In genomic region chr2:104855732-104856131, GRCm38 (mm10) we compare ENCODE assay signal across 28 mouse cellular contexts. TPM values are rescaled to one million over a fixed set of nuclear protein-coding genes. Genes with fewer than 3 reads are reported as not detected.
DNase-seq lines count a peak whose midpoint lies in the region; ATAC-seq and TF ChIP-seq lines count a peak whose summit lies in the region.
"Had no signal": no experiment of that assay in that cellular context is flagged by ENCODE, and none has a peak within 500 bp of the region (broad histone marks: within the 10 kb centered on the region; RNA-seq: fewer than 3 reads in every experiment).

No protein-coding gene starts in this region.

- peak; percentile 34 for DNase-seq in embryonic facial prominence, embryonic 14.5 days (ENCODE audit: low spot score)
- DNase-seq in embryonic facial prominence, embryonic 10.5 days (ENCODE audit: low spot score), result no peak
- peak; percentile 76 for DNase-seq in 3T3-L1 (ENCODE audit: low read depth, low spot score)
- no peak for DNase-seq in ES-E14 (ENCODE audit: low read depth, low spot score)
- no peak for DNase-seq in urinary bladder, postnatal 36 days (ENCODE audit: low spot score in 2 of 2)
- no peak for DNase-seq in thymus, adult 2 months
- DNase-seq: cerebellum, adult 9-11 months; gastrocnemius, postnatal 14 days; heart, postnatal 4 days; kidney, adult 18-20 months; kidney, postnatal 25 days; layer of hippocampus, adult 9-11 months; lung, adult 18-20 months; lung, postnatal 14 days; thymus, postnatal 25 days had no signal

- no peaks in the 10 kb centered on the region for H3K36me3 ChIP-seq in embryonic facial prominence, embryonic 14.5 days (ENCODE audit: control insufficient read depth, insufficient read depth, low read length)
- no peaks in the 10 kb centered on the region for H3K36me3 ChIP-seq in embryonic facial prominence, embryonic 10.5 days (replicated peaks)
- H3K36me3 ChIP-seq in ES-E14 (ENCODE audit: control insufficient read depth, insufficient read depth, low read length, poor library complexity, severe bottlenecking) (no peaks in the 10 kb centered on the region), myocyte (ENCODE audit: control insufficient read depth, insufficient read depth) (no peaks in the 10 kb centered on the region)
- no peaks in the 10 kb centered on the region for H3K36me3 ChIP-seq in thymus, adult 2 months (ENCODE audit: control insufficient read depth, insufficient read depth, low read length)
- H3K36me3 ChIP-seq: embryonic facial prominence, embryonic 12.5 days; forebrain, embryonic 15.5 days; heart, embryonic 15.5 days; limb, embryonic 10.5 days; midbrain, embryonic 15.5 days had no signal

- WGBS in embryonic facial prominence, embryonic 14.5 days, result 27% methylated on average over 3 of the region's 3 CpGs
- 36% methylated on average over 3 of the region's 3 CpGs for WGBS in embryonic facial prominence, embryonic 10.5 days
- 82% methylated on average over 3 of the region's 3 CpGs for WGBS in thymus, adult 2 months

- H3K4me1 ChIP-seq in embryonic facial prominence, embryonic 14.5 days (ENCODE audit: control insufficient read depth, insufficient read depth, low read length), result no peaks in the 10 kb centered on the region
- H3K4me1 ChIP-seq in embryonic facial prominence, embryonic 10.5 days, result peaks cover 6% of the 10 kb centered on the region; the same call in 1 of the 2 replicates
- H3K4me1 ChIP-seq in ES-E14 (ENCODE audit: control insufficient read depth in 2 of 2, insufficient read depth in 2 of 2, low read length in 2 of 2, poor library complexity in 1 of 2), result peaks cover 16 to 18% of the 10 kb centered on the region in 2 experiments
- H3K4me1 ChIP-seq in thymus, adult 2 months (replicated peaks; ENCODE audit: control insufficient read depth, insufficient read depth, low read length), result no peaks in the 10 kb centered on the region
- H3K4me1 ChIP-seq: embryonic facial prominence, embryonic 12.5 days; forebrain, embryonic 15.5 days; heart, embryonic 15.5 days; limb, embryonic 10.5 days; midbrain, embryonic 15.5 days had no signal

- in situ Hi-C loops in ES-E14 (cut with MboI; ENCODE audit: low sequenced_read_pairs in 2 of 2, unreplicated experiment in 2 of 2), result no loop called here

- no peak for ATAC-seq in embryonic facial prominence, embryonic 14.5 days (ENCODE audit: low read depth)
- ATAC-seq: activated CD4-positive, CD25-positive, alpha-beta regulatory T cell, adult 4 months; forebrain, embryonic 15.5 days; hindbrain, postnatal 0 days; midbrain, embryonic 15.5 days had no signal

- H3K79me2 ChIP-seq in myocyte (ENCODE audit: control insufficient read depth, insufficient read depth), result no peaks in the 10 kb centered on the region

- no peaks in the 10 kb centered on the region for H3K27me3 ChIP-seq in embryonic facial prominence, embryonic 14.5 days (replicated peaks; ENCODE audit: control insufficient read depth, insufficient read depth, low read length)
- H3K27me3 ChIP-seq in embryonic facial prominence, embryonic 10.5 days (replicated peaks; ENCODE audit: low read depth, poor library complexity, severe bottlenecking), result peaks cover 6% of the 10 kb centered on the region
- H3K27me3 ChIP-seq in myocyte (ENCODE audit: control insufficient read depth, insufficient read depth, insufficient read length), result no peaks in the 10 kb centered on the region
- no peaks in the 10 kb centered on the region for H3K27me3 ChIP-seq in thymus, adult 2 months (ENCODE audit: control insufficient read depth, insufficient read depth, low read length)
- H3K27me3 ChIP-seq: embryonic facial prominence, embryonic 12.5 days had no signal

- no peak overlapping the region for H3K27ac ChIP-seq in embryonic facial prominence, embryonic 14.5 days (replicated peaks; ENCODE audit: low read depth, low read length)
- no peak overlapping the region for H3K27ac ChIP-seq in embryonic facial prominence, embryonic 10.5 days (replicated peaks)
- no peak overlapping the region; the same call in 1 of the 2 replicates for H3K27ac ChIP-seq in ES-E14 (ENCODE audit: insufficient read depth, low read depth, low read length, poor library complexity, severe bottlenecking)
- H3K27ac ChIP-seq in thymus, adult 2 months (ENCODE audit: control insufficient read depth, insufficient read depth, low read length), result no peak overlapping the region
- H3K27ac ChIP-seq: embryonic facial prominence, embryonic 12.5 days; forebrain, embryonic 15.5 days; heart, embryonic 15.5 days; hindbrain, postnatal 0 days; left cerebral cortex, adult 2 months; limb, embryonic 10.5 days; midbrain, embryonic 15.5 days had no signal

- H3K9ac ChIP-seq in embryonic facial prominence, embryonic 14.5 days (ENCODE audit: low read depth, low read length), result no peak overlapping the region
- no peak overlapping the region for H3K9ac ChIP-seq in ES-E14 (ENCODE audit: insufficient read depth, low read depth, low read length, poor library complexity, severe bottlenecking)
- H3K9ac ChIP-seq: embryonic facial prominence, embryonic 12.5 days; forebrain, embryonic 15.5 days; heart, embryonic 15.5 days; midbrain, embryonic 15.5 days had no signal

- H3K9me3 ChIP-seq in embryonic facial prominence, embryonic 14.5 days (ENCODE audit: control insufficient read depth, low read length), result no peaks in the 10 kb centered on the region
- H3K9me3 ChIP-seq in embryonic facial prominence, embryonic 10.5 days, result no peaks in the 10 kb centered on the region
- no peaks in the 10 kb centered on the region for H3K9me3 ChIP-seq in ES-E14 (ENCODE audit: control insufficient read depth, insufficient read depth, low read depth, low read length)
- H3K9me3 ChIP-seq: embryonic facial prominence, embryonic 12.5 days; forebrain, embryonic 15.5 days; heart, embryonic 15.5 days; limb, embryonic 10.5 days; megakaryocyte, embryonic 14.5 days; midbrain, embryonic 15.5 days had no signal

- H3ac ChIP-seq in myocyte (ENCODE audit: control insufficient read depth, insufficient read length), result no peak overlapping the region

- TF ChIP-seq CTCF in thymus, adult 2 months (IDR thresholded peaks at IDR 0.05; ENCODE audit: borderline replicate concordance, control insufficient read depth, extremely low read depth, insufficient read depth, low read length, poor library complexity), result no peak

- no peak for TF ChIP-seq POLR2A in myocyte (IDR thresholded peaks at IDR 0.05; ENCODE audit: insufficient read length, low read depth)
- no peak for TF ChIP-seq POLR2A in thymus, adult 2 months (IDR thresholded peaks at IDR 0.05; ENCODE audit: control insufficient read depth, extremely low read depth, insufficient read depth, low read length, poor library complexity)

- no peak overlapping the region for H3K4me3 ChIP-seq in embryonic facial prominence, embryonic 14.5 days (ENCODE audit: low read depth, low read length)
- H3K4me3 ChIP-seq in embryonic facial prominence, embryonic 10.5 days, result no peak overlapping the region
- no peak overlapping the region for H3K4me3 ChIP-seq in ES-E14 (ENCODE audit: insufficient read depth in 1 of 2, low read depth in 1 of 2, low read length in 2 of 2, poor library complexity in 1 of 2, severe bottlenecking in 1 of 2)
- H3K4me3 ChIP-seq in myocyte, result no peak overlapping the region
- H3K4me3 ChIP-seq in thymus, adult 2 months (ENCODE audit: control insufficient read depth, insufficient read depth, low read length), result no peak overlapping the region
- H3K4me3 ChIP-seq: embryonic facial prominence, embryonic 12.5 days; forebrain, embryonic 15.5 days; heart, embryonic 15.5 days; left cerebral cortex, adult 2 months; limb, embryonic 10.5 days; megakaryocyte, embryonic 14.5 days; midbrain, embryonic 15.5 days had no signal

- H3K4me2 ChIP-seq in embryonic facial prominence, embryonic 14.5 days (ENCODE audit: low read depth, low read length), result no peak overlapping the region
- H3K4me2 ChIP-seq in myocyte (ENCODE audit: low read depth), result peak overlapping the region; percentile 54
- H3K4me2 ChIP-seq: embryonic facial prominence, embryonic 12.5 days; forebrain, embryonic 15.5 days; heart, embryonic 15.5 days; midbrain, embryonic 15.5 days had no signal

TF ChIP-seq in ES-E14, 5 proteins besides CTCF, POLR2A, EP300 and RAD21:
- TF ChIP-seq ZC3H11A (IDR thresholded peaks at IDR 0.05; ENCODE audit: borderline replicate concordance, low read depth, low read length) (no peak), CHD2 (IDR thresholded peaks at IDR 0.05; ENCODE audit: low read depth, low read length) (no peak), MAFK (IDR thresholded peaks at IDR 0.05; ENCODE audit: insufficient read depth, low read depth, low read length) (peak; percentile 1; the same call in 1 of the 2 replicates), ZNF384 (IDR thresholded peaks at IDR 0.05; ENCODE audit: low read depth, low read length) (no peak), HCFC1 (IDR thresholded peaks at IDR 0.05; ENCODE audit: borderline replicate concordance, insufficient read depth, low read length) (no peak)

TF ChIP-seq in myocyte, 11 proteins besides CTCF, POLR2A, EP300 and RAD21 (continues in another document):
- TF ChIP-seq TCF3 (IDR thresholded peaks at IDR 0.05; ENCODE audit: insufficient read length, low read depth) (no peak), E2F4 (IDR thresholded peaks at IDR 0.05; ENCODE audit: insufficient read depth) (no peak), MYOD1 (IDR thresholded peaks at IDR 0.05; ENCODE audit: control insufficient read depth in 1 of 3, insufficient read length in 2 of 3, low read depth in 2 of 3) (peak in 2 of 3 experiments; percentile 13 to 37), USF1 (IDR thresholded peaks at IDR 0.05; ENCODE audit: low read depth) (no peak), MYOG (IDR thresholded peaks at IDR 0.05; ENCODE audit: control insufficient read depth in 1 of 3, insufficient read depth in 1 of 3, insufficient read length in 2 of 3, low read depth in 2 of 3) (no peak)

RNA-seq across cellular contexts. Expression of gene Prrg4, which starts 6.1 kb away (rescaled TPM):
- polyA plus RNA-seq in embryonic facial prominence, embryonic 14.5 days (2014; fragmentation: Nextera tagmentation; extraction: Ambion mirVana), result 2.6 and 3.0 TPM in 2 replicates
- 1.2 and 1.4 TPM in 2 replicates for polyA plus RNA-seq in embryonic facial prominence, embryonic 10.5 days (2016; fragmentation: Nextera tagmentation; extraction: Ambion mirVana)
- total RNA-seq in ES-E14 (2012; rRNA removed), result 45.4 and 61.6 TPM in 2 replicates
- polyA plus RNA-seq in myocyte (2012; fragmentation: generic; extraction: Trizol), result 0.48 TPM
- 2.4 TPM in 2 replicates for polyA plus RNA-seq in thymus, adult 2 months (2012; rRNA removed)
- total RNA-seq: MEL had no signal

RNA-seq across cellular contexts. Expression of gene Ccdc73, which starts 11.9 kb away (rescaled TPM):
- 7.8 and 11.0 TPM in 2 replicates for polyA plus RNA-seq in embryonic facial prominence, embryonic 14.5 days (2014; fragmentation: Nextera tagmentation; extraction: Ambion mirVana)
- polyA plus RNA-seq in embryonic facial prominence, embryonic 10.5 days (2016; fragmentation: Nextera tagmentation; extraction: Ambion mirVana), result 3.3 and 6.3 TPM in 2 replicates
- total RNA-seq in ES-E14 (2012; rRNA removed), result 2.1 and 3.5 TPM in 2 replicates
- polyA plus RNA-seq in myocyte (2012; fragmentation: generic; extraction: Trizol), result 0.18 TPM
- polyA plus RNA-seq in thymus, adult 2 months (2012; rRNA removed), result 0.77 TPM in 1 of 2 replicates, not detected in the other
- total RNA-seq: hindbrain, postnatal 0 days; neutrophil, adult 5-6 weeks had no signal
- polyA plus RNA-seq: liver, adult 2 months had no signal

RNA-seq across cellular contexts. Expression of gene Qser1, which starts 39.2 kb away (rescaled TPM):
- polyA plus RNA-seq in embryonic facial prominence, embryonic 14.5 days (2014; fragmentation: Nextera tagmentation; extraction: Ambion mirVana), result 15.6 and 16.2 TPM in 2 replicates
- 12.2 and 12.6 TPM in 2 replicates for polyA plus RNA-seq in embryonic facial prominence, embryonic 10.5 days (2016; fragmentation: Nextera tagmentation; extraction: Ambion mirVana)
- 20.7 and 23.2 TPM in 2 replicates for total RNA-seq in ES-E14 (2012; rRNA removed)
- polyA plus RNA-seq in myocyte (2012; fragmentation: generic; extraction: Trizol), result 4.1 TPM
- polyA plus RNA-seq in thymus, adult 2 months (2012; rRNA removed), result 7.2 and 8.2 TPM in 2 replicates

Comparison
In these comparisons a context has a peak if more than half of its experiments do, and no peak if none do; other contexts are left out.
1. DNase-seq: peak in embryonic facial prominence, embryonic 14.5 days (single experiment) and 3T3-L1 (single experiment); none in embryonic facial prominence, embryonic 10.5 days (single experiment), ES-E14 (single experiment), urinary bladder, postnatal 36 days (0 of 2) and thymus, adult 2 months (single experiment).